Mouse (Mus musculus) duodenum, adult 2 months (tissue): ENCODE data around the gene Atg10. TPM values are rescaled to one million over a fixed set of nuclear protein-coding genes. Genes with fewer than 3 reads are reported as not detected.

Source experiments
- polyA plus RNA-seq: library from polyadenylated mRNA; depleted of rRNA; stranded (reverse); fragments of >200 nt; gene quantifications from 2 replicates; pipeline ENCODE4 v1.2.3, GENCODE M21; 2012; ENCODE audit warnings: low replicate concordance; rRNA removed

The Atg10 gene
- 0.19 and 0.27 TPM in 2 replicates for polyA plus RNA-seq

DNA sequence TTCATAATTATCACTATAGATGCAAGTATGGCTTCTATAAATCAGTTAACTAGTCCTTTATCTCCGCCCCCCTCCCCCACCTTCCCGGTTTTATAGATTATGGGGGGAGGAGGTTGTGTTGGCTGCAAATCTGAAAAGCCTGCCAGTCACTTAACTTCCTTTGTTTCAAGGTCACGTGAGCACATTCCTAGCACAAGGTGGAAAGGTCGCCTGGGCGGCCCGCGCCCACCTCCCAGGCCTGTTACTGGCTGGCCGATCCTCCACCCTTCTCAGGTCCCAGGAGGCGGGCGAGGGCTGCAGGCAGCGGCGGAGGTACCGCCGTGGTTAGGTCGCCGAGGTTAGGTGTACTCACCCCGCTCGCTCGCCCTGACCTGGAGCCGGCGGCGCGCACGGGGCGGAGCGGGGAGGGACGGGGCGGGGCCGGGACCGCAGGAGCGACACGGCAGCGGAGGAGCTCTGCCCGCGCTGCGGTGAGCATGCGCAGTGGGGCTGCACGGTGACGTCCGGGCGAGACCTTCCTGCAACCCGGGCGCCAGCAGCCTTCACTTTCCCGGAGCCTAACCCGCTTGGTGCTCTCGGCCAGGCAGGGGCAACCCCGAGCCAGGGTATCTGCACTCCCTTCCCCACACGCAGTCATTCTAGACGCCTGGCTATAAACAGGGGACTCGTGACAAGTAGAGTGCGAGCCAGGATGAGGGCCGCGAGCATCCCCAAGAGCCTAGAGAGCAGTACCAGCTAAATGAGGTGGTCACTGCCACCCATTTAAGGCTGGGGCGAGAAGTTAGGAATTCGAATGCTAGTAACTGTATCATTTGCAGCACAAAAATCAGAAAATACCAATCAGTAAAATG is at the start of gene Atg10:
Atg10 (minus strand) TSS at position 382 of the 851 bp plus-strand sequence.

DNA sequence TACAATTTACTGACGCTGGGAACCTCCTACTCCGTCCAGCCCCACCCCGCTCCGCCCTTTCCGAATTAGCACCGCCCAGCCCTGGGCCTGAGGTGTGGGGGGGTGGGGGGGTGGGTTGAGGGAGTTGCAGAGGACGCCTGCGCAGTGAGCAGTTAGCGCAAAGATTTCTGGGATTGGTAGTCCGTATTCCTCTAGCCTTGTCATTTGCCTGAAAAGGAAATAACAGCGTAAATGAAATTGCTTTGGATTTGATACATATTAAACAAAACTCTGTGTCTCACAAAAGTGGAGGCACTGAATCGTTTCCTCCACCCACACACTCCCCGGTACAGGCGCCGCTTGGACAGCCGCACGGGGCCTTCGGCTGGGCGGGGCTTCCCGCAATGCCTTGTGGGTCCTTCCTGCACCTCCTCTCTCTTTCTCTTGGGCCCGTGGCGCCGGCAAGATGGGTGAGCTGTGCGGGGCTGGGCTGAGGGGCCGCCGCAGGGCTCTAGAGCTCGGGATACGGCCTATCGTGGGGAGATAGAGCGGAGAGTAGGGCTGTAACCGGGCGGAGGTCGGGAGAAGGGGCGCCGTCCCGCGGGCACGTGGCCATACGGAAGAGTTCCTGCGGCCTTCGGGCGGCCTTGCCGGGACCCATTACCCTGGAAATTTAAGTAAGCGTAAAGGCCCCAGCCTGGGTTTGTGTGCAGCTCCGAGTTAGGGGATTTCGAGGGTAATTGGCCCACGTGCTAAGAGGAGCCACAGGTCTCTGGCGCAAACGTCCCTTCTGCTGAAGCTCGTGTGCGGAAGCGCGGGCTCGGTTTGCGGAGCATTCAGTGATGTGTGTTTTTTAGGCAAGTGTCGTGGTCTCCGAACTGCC is 300.8 kb downstream of the Atg10 start, which contains the start of gene Rps23:
Rps23 (plus strand) TSS at position 208 of the 862 bp plus-strand sequence.

DNA sequence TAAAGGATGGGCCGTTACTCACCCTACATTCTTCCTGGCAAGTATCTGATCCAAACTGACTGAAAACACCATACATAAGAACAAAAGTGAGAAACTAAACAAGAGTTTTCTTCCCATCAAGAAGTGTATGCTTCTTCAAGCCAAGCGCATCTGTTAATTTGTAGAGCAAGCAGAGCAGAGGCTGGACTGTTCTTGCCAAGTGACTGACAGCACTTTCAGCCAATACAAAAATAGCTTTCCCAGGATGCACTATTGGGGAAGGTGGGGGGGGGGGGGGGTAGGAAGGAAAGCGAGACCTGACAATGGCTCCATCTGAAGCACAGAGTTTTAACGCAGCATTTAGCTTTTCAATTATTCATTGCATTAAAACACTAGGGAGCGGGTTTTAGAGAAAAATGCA is 318.6 kb downstream of the Atg10 start, which contains the start of gene Atp6ap1l:
Atp6ap1l (minus strand) TSS at position 180 of the 400 bp plus-strand sequence.

Other genes with a start within 250 kb of the Atg10 start
- 1.8 and 3.1 TPM in 2 replicates for gene Ssbp2, start 236.3 kb upstream of the Atg10 start, polyA plus RNA-seq